Comparison of ENCODE assay signal across 9 mouse cellular contexts in the genomic region with DNA sequence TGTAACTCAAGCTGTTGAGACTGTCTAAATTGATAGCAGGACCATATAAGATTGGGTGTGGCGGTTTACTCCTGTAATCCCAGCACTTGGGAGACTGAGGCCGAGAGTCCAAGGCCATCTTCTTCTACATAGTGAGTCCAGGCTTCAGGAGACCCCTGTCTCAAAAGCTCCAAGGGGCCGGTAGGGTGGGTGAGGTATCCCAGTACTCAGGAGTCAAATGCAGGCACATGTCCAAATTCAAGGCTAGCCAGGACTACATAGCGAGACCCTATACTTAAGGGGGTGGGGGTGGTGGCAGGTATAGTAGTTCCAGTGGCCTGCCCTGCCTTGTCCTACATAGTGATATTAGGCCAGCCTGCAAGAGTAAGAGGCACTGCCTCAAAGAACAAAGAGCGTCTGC. TPM values are rescaled to one million over a fixed set of nuclear protein-coding genes. Genes with fewer than 3 reads are reported as not detected.
A peak's percentile ranks its signal among the peaks of the same experiment; 100 is the strongest.
DNase-seq lines count a peak whose midpoint lies in the region; ATAC-seq lines count a peak whose summit lies in the region.
"Had no signal": no experiment of that assay in that cellular context is flagged by ENCODE, and none has a peak within 500 bp of the region (broad histone marks: within the 10 kb centered on the region; RNA-seq: fewer than 3 reads in every experiment).

No protein-coding gene starts in this region.

- no peaks in the 10 kb centered on the region for H3K9me3 ChIP-seq in heart, embryonic 15.5 days (replicated peaks)
- H3K9me3 ChIP-seq in hindbrain, embryonic 11.5 days (ENCODE audit: control insufficient read depth, low read length): no peaks in the 10 kb centered on the region

- H3K9ac ChIP-seq in heart, embryonic 15.5 days: 0 out of 2 replicates have a peak overlapping the region, but pooled peaks have one; percentile 82
- no peak overlapping the region for H3K9ac ChIP-seq in hindbrain, embryonic 11.5 days (ENCODE audit: low read depth, low read length)

- H3K36me3 ChIP-seq in heart, embryonic 15.5 days: peaks cover 27% of the 10 kb centered on the region
- 0 out of 2 replicates have a peak, but pooled peaks cover 2% of the 10 kb centered on the region for H3K36me3 ChIP-seq in hindbrain, embryonic 11.5 days (ENCODE audit: control insufficient read depth, insufficient read depth, low read length)
- H3K36me3 ChIP-seq in macrophage (ENCODE audit: inconsistent target): peaks cover 30% of the 10 kb centered on the region; the same call in 1 of the 2 replicates

- H3K79me2 ChIP-seq in macrophage (ENCODE audit: inconsistent target): peaks cover 68% of the 10 kb centered on the region

- no peak overlapping the region for H3K27ac ChIP-seq in heart, embryonic 15.5 days
- no peak overlapping the region for H3K27ac ChIP-seq in brown adipose tissue, adult 24 weeks (replicated peaks; ENCODE audit: low read depth, low read length)
- no peak overlapping the region for H3K27ac ChIP-seq in hindbrain, embryonic 11.5 days (ENCODE audit: low read depth, low read length)
- H3K27ac ChIP-seq in macrophage: no peak overlapping the region

- WGBS in heart, embryonic 15.5 days: 89% methylated on average over 5 of the region's 5 CpGs
- 88% methylated on average over 5 of the region's 5 CpGs for WGBS in hindbrain, embryonic 11.5 days
- WGBS in macrophage (ENCODE audit: missing documents): 92% methylated on average over 5 of the region's 5 CpGs

- peak overlapping the region; percentile 62 for H3K4me2 ChIP-seq in heart, embryonic 15.5 days
- peak overlapping the region; percentile 51 for H3K4me2 ChIP-seq in hindbrain, embryonic 11.5 days (replicated peaks; ENCODE audit: low read depth, low read length)

- H3K4me1 ChIP-seq in heart, embryonic 15.5 days (replicated peaks): peaks cover 33% of the 10 kb centered on the region
- peaks cover 6% of the 10 kb centered on the region; the same call in 1 of the 2 replicates for H3K4me1 ChIP-seq in brown adipose tissue, adult 24 weeks (ENCODE audit: control insufficient read depth, insufficient read depth, insufficient read length, low read length)
- peaks cover 6% of the 10 kb centered on the region; the same call in 1 of the 2 replicates for H3K4me1 ChIP-seq in hindbrain, embryonic 11.5 days (replicated peaks; ENCODE audit: control insufficient read depth, insufficient read depth, low read length)

- H3K27me3 ChIP-seq in heart, embryonic 15.5 days: no peaks in the 10 kb centered on the region
- no peaks in the 10 kb centered on the region for H3K27me3 ChIP-seq in hindbrain, embryonic 11.5 days (ENCODE audit: control insufficient read depth, insufficient read depth, low read length)
- H3K27me3 ChIP-seq: Patski had no signal

- no peak for DNase-seq in heart, postnatal 10 days
- DNase-seq in hindbrain, embryonic 11.5 days (ENCODE audit: low spot score): no peak
- DNase-seq in adrenal gland, postnatal 10 days: no peak
- DNase-seq in thymus, postnatal 36 days: no peak
- DNase-seq in kidney, postnatal 4 days: no peak

- peak overlapping the region; percentile 100 for H3K4me3 ChIP-seq in heart, embryonic 15.5 days
- H3K4me3 ChIP-seq in brown adipose tissue, adult 24 weeks (ENCODE audit: insufficient read depth, low read depth, low read length): peak overlapping the region; percentile 29; the same call in 1 of the 2 replicates
- peak overlapping the region; percentile 98; the same call in 1 of the 2 replicates for H3K4me3 ChIP-seq in hindbrain, embryonic 11.5 days (ENCODE audit: low read depth, low read length)
- peak overlapping the region; percentile 88 for H3K4me3 ChIP-seq in macrophage (ENCODE audit: inconsistent target)

- intact Hi-C loops in heart, postnatal 10 days (cut with DNase I): no loop called here

- no peak for ATAC-seq in heart, embryonic 15.5 days (replicated peaks; ENCODE audit: insufficient number of reproducible peaks, insufficient read depth, low FRiP score, low read depth)
- no peak for ATAC-seq in hindbrain, embryonic 11.5 days (ENCODE audit: low FRiP score)
- ATAC-seq: Patski had no signal

RNA-seq across cellular contexts. Expression of a gene that starts 1.3 kb away (rescaled TPM):
- 87.3 and 88.2 TPM in 2 replicates for polyA plus RNA-seq in heart, embryonic 15.5 days (2015; fragmentation: Nextera tagmentation; extraction: Ambion mirVana)
- total RNA-seq in heart, postnatal 10 days (2021): 10 to 100 TPM; 79.9 to 83.2 TPM
- polyA plus RNA-seq in brown adipose tissue, adult 24 weeks (2012; ENCODE audit: insufficient read depth, insufficient read length, missing spikeins): 80.1 and 94.1 TPM in 2 replicates
- 65.7 and 72.3 TPM in 2 replicates for polyA plus RNA-seq in hindbrain, embryonic 11.5 days (2014; fragmentation: Nextera tagmentation; extraction: Ambion mirVana)
- total RNA-seq in macrophage (2018; cell fraction: chromatin; rRNA removed): 10 to 100 TPM in 22 of 26 experiments, 1 to 10 TPM in 4; 5.3 to 78.0 (median 33.0) TPM
- total RNA-seq in macrophage (2018; cell fraction: cytosol; rRNA removed): 10 to 100 TPM; 29.0 to 52.5 (median 39.9) TPM
- total RNA-seq in macrophage (2018; cell fraction: nucleus; rRNA removed): 10 to 100 TPM; 15.7 to 75.5 (median 39.3) TPM
- polyA plus RNA-seq in macrophage (2018): 46.7 to 77.0 TPM (median 51.2 TPM) in 3 replicates
- total RNA-seq in adrenal gland, postnatal 10 days (2021): 10 to 100 TPM; 75.9 to 86.3 TPM

RNA-seq across cellular contexts. Expression of a gene that starts 1.9 kb away (rescaled TPM):
- polyA plus RNA-seq in heart, embryonic 15.5 days (2015; fragmentation: Nextera tagmentation; extraction: Ambion mirVana): 41.1 and 47.3 TPM in 2 replicates
- total RNA-seq in heart, postnatal 10 days (2021): 10 to 100 TPM; 37.3 to 38.8 TPM
- 18.9 and 22.2 TPM in 2 replicates for polyA plus RNA-seq in brown adipose tissue, adult 24 weeks (2012; ENCODE audit: insufficient read depth, insufficient read length, missing spikeins)
- 91.4 and 103 TPM in 2 replicates for polyA plus RNA-seq in hindbrain, embryonic 11.5 days (2014; fragmentation: Nextera tagmentation; extraction: Ambion mirVana)
- total RNA-seq in macrophage (2018; cell fraction: chromatin; rRNA removed): 100 to 1,000 TPM in 12 of 26 experiments, 10 to 100 TPM in 14; 64.6 to 125 (median 96.0) TPM
- 10 to 100 TPM; 36.8 to 55.2 (median 45.6) TPM for total RNA-seq in macrophage (2018; cell fraction: cytosol; rRNA removed)
- 100 to 1,000 TPM in 2 of 26 experiments, 10 to 100 TPM in 24; 50.1 to 107 (median 73.8) TPM for total RNA-seq in macrophage (2018; cell fraction: nucleus; rRNA removed)
- polyA plus RNA-seq in macrophage (2018): 37.1 to 61.7 TPM (median 46.9 TPM) in 3 replicates
- total RNA-seq in adrenal gland, postnatal 10 days (2021): 10 to 100 TPM; 49.0 to 54.0 TPM

RNA-seq across cellular contexts. Expression of a gene that starts 12.9 kb away (rescaled TPM):
- 16.5 and 20.0 TPM in 2 replicates for polyA plus RNA-seq in heart, embryonic 15.5 days (2015; fragmentation: Nextera tagmentation; extraction: Ambion mirVana)
- total RNA-seq in heart, postnatal 10 days (2021): 10 to 100 TPM; 11.1 to 12.9 TPM
- 9.3 and 9.8 TPM in 2 replicates for polyA plus RNA-seq in brown adipose tissue, adult 24 weeks (2012; ENCODE audit: insufficient read depth, insufficient read length, missing spikeins)
- polyA plus RNA-seq in hindbrain, embryonic 11.5 days (2014; fragmentation: Nextera tagmentation; extraction: Ambion mirVana): 36.4 and 44.5 TPM in 2 replicates
- 10 to 100 TPM in 25 of 26 experiments, 1 to 10 TPM in 1; 8.7 to 65.3 (median 43.8) TPM for total RNA-seq in macrophage (2018; cell fraction: chromatin; rRNA removed)
- total RNA-seq in macrophage (2018; cell fraction: cytosol; rRNA removed): 10 to 100 TPM; 11.8 to 22.8 (median 17.2) TPM
- total RNA-seq in macrophage (2018; cell fraction: nucleus; rRNA removed): 10 to 100 TPM in 25 of 26 experiments, 1 to 10 TPM in 1; 7.9 to 65.0 (median 30.0) TPM
- 14.5 to 19.3 TPM (median 18.7 TPM) in 3 replicates for polyA plus RNA-seq in macrophage (2018)
- 10 to 100 TPM; 12.1 to 16.1 TPM for total RNA-seq in adrenal gland, postnatal 10 days (2021)

RNA-seq across cellular contexts. Expression of a gene that starts 41.0 kb away (rescaled TPM):
- 31.1 and 37.5 TPM in 2 replicates for polyA plus RNA-seq in heart, embryonic 15.5 days (2015; fragmentation: Nextera tagmentation; extraction: Ambion mirVana)
- 10 to 100 TPM; 22.3 to 24.7 TPM for total RNA-seq in heart, postnatal 10 days (2021)
- 14.1 and 15.6 TPM in 2 replicates for polyA plus RNA-seq in brown adipose tissue, adult 24 weeks (2012; ENCODE audit: insufficient read depth, insufficient read length, missing spikeins)
- polyA plus RNA-seq in hindbrain, embryonic 11.5 days (2014; fragmentation: Nextera tagmentation; extraction: Ambion mirVana): 59.4 and 61.2 TPM in 2 replicates
- total RNA-seq in macrophage (2018; cell fraction: chromatin; rRNA removed): 10 to 100 TPM; 12.5 to 98.5 (median 42.7) TPM
- total RNA-seq in macrophage (2018; cell fraction: cytosol; rRNA removed): 10 to 100 TPM; 16.7 to 29.2 (median 23.6) TPM
- 10 to 100 TPM; 12.8 to 74.4 (median 20.4) TPM for total RNA-seq in macrophage (2018; cell fraction: nucleus; rRNA removed)
- polyA plus RNA-seq in macrophage (2018): 20.8 to 53.8 TPM (median 38.8 TPM) in 3 replicates
- total RNA-seq in adrenal gland, postnatal 10 days (2021): 10 to 100 TPM; 55.4 to 57.0 TPM

RNA-seq across cellular contexts. Expression of a gene that starts 41.1 kb away (rescaled TPM):
- 195 and 215 TPM in 2 replicates for polyA plus RNA-seq in heart, embryonic 15.5 days (2015; fragmentation: Nextera tagmentation; extraction: Ambion mirVana)
- 100 to 1,000 TPM; 107 to 109 TPM for total RNA-seq in heart, postnatal 10 days (2021)
- 111 and 116 TPM in 2 replicates for polyA plus RNA-seq in brown adipose tissue, adult 24 weeks (2012; ENCODE audit: insufficient read depth, insufficient read length, missing spikeins)
- polyA plus RNA-seq in hindbrain, embryonic 11.5 days (2014; fragmentation: Nextera tagmentation; extraction: Ambion mirVana): 381 and 414 TPM in 2 replicates
- 10 to 100 TPM in 25 of 26 experiments, 1 to 10 TPM in 1; 8.8 to 57.4 (median 35.8) TPM for total RNA-seq in macrophage (2018; cell fraction: chromatin; rRNA removed)
- 100 to 1,000 TPM in 15 of 26 experiments, 10 to 100 TPM in 11; 79.1 to 159 (median 115) TPM for total RNA-seq in macrophage (2018; cell fraction: cytosol; rRNA removed)
- total RNA-seq in macrophage (2018; cell fraction: nucleus; rRNA removed): 10 to 100 TPM; 25.2 to 96.9 (median 53.1) TPM
- 96.6 to 162 TPM (median 102 TPM) in 3 replicates for polyA plus RNA-seq in macrophage (2018)
- 100 to 1,000 TPM; 121 to 129 TPM for total RNA-seq in adrenal gland, postnatal 10 days (2021)

Comparison
In these comparisons a context has a peak if more than half of its experiments do, and no peak if none do; other contexts are left out.
1. H3K4me3 ChIP-seq: peak in every context shown above with its lines; median percentile 100 in heart, embryonic 15.5 days; 98 in hindbrain, embryonic 11.5 days; 88 in macrophage; 29 in brown adipose tissue, adult 24 weeks.